Mouse (Mus musculus) spleen, postnatal 4 days (tissue): ENCODE measurements around the gene Hdgfl2.
"Not testable (repeated sequence)": the region's sequence is repeated elsewhere in the genome, so short reads cannot be mapped to it uniquely, and the experiment has no call there.

Source experiments
- DNase-seq, 2 experiments: peaks; one replicate each; pipeline ENCODE4 v3.0.0; 2022; ENCODE audit warnings: low spot score in 2 of 2

The Hdgfl2 gene

DNA sequence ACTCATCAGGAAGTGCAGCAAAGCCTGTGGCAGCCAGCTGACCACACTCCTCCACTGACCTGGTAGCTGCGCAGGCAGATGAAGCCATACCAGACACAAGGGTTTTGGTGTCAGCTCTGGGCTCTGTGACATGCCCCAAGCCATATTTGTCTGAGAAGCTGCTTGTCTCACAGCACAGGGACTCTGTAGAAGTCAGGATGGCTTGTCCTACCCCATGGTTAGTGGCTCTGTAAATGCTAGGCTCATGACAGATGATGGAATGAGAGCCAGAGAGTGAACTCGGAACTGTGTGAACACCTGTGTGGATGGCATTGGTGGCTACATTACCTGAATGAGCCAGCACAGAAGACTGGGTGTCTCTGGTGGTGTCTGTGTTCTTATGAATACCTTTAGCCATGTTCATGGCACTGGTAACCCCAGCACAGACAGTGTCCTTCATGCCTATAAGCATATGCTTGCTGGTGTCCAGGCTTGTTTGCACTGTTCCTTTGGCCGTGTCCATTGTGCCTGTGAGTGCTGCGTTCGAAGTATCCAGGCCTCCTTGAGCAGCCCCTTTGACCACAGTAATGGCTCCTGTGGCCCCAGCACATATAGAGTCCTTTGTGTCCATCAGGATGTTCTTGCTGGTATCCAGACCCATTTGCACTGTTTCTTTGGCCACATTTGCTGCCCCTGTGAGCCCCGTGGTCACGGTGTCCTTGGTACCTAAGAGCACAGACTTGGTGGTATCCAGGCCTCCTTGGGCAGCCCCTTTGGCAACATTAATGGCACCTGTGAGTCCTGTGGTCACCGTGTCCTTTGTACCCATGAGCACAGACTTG is 24.2 kb downstream of the Hdgfl2 start:
- no peak for DNase-seq

DNA sequence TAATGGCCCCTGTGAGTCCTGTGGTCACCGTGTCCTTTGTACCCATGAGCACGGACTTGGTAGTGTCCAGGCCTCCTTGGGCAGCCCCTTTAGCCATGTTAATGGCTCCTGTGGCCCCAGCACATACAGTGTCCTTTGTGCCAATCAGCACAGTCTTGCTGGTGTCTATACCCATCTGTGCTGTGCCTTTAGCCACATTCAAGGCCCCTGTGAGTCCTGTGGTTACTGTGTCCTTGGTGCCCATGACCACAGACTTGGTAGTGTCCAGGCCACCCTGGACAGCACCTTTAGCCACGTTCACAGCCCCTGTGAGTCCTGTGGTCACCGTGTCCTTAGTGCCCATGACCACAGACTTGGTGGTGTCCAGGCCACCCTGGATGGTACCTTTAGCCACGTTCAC is 25.4 kb downstream of the Hdgfl2 start:
- DNase-seq = not testable (repeated sequence)

DNA sequence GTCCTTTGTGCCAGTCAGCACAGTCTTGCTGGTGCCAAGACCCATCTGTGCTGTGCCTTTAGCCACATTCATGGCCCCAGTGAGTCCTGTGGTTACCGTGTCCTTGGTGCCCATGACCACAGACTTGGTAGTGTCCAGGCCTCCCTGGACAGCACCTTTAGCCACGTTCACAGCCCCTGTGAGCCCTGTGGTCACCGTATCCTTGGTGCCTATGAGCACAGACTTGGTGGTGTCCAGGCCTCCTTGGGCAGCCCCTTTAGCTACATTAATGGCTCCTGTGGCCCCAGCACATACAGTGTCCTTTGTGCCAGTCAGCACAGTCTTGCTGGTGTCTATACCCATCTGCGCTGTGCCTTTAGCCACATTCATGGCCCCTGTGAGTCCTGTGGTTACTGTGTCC is 27.0 kb downstream of the Hdgfl2 start:
- DNase-seq = not testable (repeated sequence)

DNA sequence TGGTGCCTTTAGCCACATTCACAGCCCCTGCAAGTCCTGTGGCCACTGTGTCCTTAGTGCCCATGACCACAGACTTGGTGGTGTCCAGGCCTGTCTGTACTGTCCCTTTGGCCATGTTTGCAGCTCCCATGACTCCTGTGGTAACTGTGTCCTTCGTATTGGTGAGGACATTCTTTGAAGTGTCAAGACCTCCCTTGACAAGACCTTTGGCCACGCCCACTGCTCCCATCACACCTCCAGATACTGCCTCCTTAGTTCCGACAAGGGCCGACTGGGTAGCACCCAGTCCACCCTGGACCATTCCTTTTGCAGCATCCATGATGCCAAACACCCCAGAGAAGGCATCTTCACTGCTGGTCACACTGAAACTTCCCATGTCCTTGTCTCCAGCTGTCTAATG is 27.5 kb downstream of the Hdgfl2 start:
- DNase-seq = no peak

DNA sequence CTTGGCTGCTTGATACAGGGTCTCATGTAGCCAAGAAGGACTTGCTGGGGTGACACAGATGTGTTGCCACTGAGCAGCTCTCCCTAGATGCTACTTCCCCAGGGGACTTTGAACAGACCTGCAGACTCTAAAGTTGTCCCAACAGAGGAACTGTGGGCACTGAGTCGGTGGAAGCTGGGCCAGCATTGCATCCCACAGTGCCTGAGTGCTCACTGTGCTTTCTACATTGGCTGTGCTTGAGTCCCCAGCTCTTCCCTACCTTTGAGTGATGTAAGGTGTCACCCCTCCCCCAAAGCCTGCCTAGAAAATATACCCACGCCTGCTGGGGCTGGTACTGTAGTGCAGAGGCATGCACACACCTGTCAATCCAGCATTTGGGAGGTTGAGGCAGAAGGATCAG is 28.3 kb downstream of the Hdgfl2 start:
- DNase-seq = no peak

DNA sequence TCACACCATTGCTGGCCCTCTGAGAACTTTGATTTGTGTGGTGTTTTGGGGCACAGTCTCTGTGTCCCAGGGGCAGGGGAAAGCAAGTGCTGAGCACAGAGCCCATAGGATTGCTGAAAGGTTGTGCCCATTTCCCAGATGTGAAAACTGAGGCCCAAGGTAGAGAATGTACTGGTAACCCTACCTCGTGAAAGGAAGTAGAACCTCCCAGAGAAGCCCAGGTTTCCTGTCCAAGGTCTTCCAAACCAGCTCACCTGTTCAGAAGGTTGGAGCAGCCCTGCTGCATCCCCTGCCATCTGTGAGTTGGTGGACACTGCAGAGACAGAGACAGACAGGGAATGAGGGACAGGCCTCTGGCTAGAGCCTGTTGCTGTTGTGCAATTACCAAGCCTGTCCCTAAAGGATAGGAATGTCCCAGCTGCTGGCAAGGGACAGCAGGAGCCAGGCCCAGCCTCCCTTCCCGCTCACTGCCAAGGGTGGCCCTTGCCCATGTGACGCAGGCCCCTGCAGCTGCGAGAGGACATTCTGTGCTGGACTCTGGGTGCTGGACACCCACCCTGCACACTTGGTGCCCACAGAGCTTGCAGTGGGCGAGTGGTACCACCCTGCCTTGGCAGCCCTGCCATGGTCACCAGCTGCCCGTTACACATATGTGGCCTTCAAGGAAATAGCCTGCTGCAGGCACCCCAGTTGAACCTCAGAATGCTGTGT is 29.1 kb downstream of the Hdgfl2 start:
- DNase-seq = no peak

DNA sequence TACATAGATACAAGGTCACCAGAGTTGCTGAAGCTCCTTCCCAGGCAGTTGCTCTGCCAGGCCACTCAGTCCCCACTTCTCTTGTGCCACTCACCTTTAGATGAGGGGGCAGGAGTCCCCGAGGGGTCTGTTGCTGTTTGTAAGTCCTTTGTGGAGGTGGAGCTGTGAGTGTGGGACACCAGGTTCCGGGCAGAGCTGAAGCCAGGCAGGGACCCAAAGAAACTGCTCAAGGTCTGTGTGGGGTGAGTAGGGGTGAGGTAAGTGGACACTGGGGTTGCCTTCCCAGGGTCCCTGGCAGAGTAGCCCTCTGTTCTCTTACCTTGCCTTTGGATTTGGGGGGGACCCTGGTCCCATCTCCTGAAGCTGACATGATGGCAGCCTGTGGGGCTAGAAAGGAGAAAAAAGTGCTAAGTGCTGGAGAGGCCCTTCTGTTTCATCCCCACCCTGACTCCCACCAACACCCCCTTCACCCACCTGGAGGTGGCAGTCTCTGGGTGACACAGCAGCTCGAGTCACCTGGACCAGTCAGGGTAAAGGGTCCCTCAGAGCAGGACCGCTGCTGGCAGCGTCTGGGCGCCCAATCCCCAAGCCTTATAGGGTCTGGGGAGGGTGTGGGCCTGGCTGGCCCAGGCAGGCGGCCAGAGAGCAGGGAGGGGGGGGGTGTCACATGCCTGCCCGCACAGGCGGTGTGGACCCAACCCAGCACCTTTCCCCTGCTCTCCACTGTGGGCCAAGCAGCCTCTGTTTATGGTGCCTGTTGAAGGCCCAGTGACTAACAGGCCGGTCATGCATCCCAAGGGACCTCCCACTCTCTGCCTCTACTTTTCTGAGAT is 30.0 kb downstream of the Hdgfl2 start, which contains the start of gene Plin4:
Gene Plin4 (minus strand): TSS at position 585 of the 833 bp plus-strand sequence.
- DNase-seq = no peak

DNA sequence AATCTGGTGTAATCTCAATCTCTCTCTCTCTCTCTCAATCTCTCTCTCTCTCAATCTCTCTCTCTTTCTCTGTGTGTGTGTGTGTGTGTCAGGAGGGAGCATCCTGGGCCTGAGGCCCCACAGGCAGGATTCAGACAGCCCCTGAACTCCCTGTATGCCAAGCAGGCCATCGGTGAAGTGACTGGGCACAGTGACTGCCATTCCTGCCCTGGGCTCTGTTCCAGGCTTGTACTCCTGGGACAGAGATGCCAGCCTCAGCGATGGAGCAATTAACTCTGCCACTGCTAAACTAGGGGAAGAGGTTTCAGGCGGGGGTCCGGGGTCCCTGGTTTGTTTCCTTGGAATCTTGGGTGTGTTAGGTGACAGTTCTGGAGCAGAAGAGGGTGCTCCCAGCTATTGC is 31.1 kb downstream of the Hdgfl2 start:
- DNase-seq = no peak

DNA sequence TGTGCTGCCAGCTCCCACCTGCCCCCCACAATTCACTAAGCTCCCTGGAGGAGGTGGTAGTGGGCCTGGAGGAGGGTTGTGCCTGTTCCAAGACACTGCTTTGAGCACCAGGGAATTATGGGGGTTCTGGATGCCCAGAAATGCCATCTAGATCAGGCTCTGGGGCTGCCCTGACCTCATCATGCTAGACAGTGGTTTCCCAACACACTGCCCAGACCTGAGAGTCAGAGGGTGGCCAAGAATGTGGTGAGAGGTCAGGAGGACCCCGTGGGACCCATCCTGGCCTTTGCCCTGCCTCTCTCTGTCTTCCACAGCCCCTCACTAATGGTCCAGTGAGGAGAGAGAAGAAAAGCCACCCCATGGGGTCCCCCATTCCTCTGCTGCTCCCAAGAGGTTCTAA is 31.6 kb downstream of the Hdgfl2 start:
- DNase-seq = no peak

DNA sequence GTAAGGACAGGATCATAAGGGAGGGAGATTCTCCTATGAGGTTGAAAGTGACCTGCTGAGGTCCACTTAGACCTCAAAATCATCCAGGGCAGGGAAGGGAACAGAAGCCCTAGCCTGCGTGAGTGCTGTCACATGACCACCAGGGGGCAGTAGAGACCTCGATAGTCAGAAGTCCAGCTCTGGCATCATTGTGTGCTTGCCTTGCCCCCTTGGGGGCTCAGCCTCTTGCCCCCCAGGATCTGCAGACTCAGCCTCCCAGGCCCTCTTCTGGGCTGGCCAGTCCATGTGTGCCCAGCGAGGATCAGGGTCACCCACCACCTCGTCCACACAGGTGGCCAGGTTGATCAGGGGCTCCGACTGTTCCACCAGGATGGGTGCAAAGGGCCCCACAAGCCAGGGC is 32.4 kb downstream of the Hdgfl2 start:
- peak; percentile 67 to 88 for DNase-seq

DNA sequence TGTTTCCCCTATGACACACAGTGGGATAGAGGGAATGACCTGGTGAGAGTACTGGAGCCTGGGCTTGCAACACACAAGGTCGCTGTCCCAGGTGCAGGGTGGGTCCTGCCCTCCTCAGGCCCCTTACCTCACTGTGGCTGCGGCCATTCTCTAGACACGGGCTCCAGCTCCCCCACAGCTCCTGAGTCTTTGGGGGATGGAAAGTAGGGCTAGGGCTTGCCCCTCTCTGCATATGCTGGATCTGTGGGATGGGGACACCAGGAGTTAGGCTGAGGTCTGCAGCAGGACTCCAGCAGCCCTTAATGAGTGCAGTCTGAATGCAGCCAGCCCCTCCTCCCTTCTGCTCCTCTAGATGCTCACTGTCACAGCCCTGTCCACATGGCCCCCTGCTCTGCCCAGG is 33.3 kb downstream of the Hdgfl2 start:
- DNase-seq = no peak

DNA sequence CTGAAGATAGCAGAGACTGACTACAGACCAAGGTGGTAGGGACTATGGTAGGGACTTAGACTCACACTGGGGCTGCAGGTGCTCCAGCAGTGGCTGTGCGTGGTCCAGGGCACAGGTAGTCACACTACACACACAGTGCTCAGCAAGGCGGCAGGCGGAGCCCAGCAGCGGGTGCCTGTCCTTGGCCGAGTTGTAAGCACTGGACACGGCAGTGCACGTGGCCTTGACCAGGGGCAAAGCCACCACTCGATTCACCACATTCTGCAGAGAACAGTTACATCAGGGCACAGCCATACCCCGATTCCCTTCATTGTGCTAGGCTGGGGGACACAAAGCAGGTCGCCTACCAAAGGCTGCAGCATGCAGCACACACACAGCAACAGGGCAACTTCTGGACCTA is 36.8 kb downstream of the Hdgfl2 start:
- DNase-seq = no peak

DNA sequence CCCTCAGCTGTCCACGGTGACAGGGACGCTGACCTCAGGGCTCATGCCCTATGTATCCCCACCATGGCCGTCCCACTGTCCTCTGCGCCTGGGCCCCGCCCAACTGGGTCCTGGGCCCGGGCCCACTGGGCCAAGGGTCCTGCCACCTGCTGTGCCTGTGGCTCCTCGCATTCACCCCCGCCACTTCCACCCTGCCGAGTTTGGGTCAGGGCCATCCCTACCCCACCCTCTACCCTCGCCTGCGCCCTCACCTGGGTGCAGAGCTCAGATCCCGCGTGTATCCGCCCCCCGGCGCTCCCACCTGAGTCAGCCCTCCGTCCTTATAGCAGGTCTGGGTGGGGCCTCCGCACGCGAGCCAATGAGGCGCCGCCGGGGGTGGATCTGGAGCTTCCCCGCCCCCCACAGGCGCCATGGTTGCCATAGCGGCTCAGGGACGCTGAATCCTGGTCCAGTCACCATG is 37.8 kb downstream of the Hdgfl2 start, which contains the start of gene Plin5:
Gene Plin5 (minus strand): TSS at position 346 of the 460 bp plus-strand sequence.
- no peak for DNase-seq

DNA sequence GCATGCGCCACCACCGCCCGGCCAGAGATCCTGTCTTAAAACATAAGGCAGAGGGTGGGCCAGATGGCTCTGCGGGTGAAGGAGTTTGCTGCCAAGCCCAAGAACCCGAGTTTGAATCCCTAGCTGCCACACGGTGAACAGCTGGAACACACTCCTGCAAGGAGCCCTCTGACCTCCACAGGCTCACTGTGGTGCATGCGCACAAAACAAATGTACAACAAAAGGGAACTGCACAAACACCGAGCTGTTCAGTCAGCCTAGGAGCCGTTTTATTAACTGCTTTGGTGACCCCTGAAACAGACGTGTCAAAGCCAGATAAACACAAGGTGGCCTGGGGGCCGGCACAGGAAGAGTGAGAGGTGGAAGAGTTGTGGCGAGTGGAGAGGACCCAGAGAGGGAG is 40.0 kb downstream of the Hdgfl2 start:
- DNase-seq = no peak

DNA sequence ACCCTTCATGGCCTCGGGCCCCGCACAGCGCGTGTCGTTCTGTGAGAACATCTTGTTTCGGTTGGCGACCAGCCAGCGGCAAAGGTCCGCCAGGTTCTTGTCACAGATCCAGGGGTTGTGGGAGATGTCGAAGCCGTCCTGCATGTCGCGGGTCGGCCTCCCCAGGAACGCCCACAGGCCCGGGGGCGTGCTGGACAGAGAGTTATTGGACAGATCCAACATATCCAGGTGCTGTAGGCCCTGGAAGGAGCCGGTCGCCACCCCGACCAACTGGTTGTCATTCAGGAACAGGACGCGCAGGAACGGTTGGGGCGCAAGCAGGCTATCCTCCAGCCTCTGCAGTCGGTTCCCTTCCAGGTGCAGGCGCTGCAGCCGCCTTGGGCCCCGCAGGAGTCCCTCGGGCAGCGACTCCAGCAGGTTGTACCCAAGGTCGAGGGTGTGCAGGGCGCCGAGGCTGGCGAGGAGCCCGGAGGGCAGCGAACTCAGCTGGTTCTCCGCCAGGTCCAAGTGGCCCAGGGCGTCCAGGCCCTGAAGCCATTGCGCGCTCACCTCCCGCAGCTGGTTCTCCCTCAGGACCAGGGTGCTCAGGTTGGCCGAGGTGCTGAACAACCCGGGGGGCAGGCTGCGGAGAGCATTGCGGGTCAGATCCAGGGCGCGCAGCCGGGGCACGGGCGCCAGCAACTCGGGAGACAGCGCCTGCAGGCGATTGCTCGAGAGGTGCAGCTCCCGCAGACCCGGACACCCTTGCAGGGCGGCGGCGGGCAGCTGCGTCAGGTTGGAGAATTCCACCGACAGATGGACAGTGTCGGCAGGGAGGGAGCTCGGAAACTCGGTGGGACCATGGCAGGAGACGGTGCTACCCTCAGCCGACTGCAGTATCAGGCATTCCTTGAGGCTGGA is 40.8 kb downstream of the Hdgfl2 start:
- no peak for DNase-seq

DNA sequence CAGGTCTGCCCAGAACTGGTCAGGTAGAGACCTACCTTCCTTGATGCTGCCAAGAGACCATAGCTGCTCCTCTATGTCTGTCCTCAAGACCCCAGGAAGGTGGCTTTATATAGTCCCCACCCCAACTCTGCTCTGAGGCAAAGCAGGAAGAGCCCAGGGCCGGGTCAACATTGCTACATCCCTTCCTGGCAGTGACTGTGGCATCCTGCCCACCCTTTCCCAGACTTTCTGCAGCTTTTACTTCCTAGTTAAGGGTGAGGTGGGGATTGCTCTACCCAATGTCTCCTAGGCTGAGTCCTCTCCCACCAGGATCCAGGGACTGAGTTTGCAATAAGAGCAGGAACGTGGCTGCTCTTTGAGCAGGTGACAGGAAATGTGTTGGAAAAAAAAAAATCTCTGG is 42.4 kb downstream of the Hdgfl2 start, which contains the start of gene Lrg1:
Gene Lrg1 (minus strand): TSS at position 176 of the 400 bp plus-strand sequence.
- no peak for DNase-seq

DNA sequence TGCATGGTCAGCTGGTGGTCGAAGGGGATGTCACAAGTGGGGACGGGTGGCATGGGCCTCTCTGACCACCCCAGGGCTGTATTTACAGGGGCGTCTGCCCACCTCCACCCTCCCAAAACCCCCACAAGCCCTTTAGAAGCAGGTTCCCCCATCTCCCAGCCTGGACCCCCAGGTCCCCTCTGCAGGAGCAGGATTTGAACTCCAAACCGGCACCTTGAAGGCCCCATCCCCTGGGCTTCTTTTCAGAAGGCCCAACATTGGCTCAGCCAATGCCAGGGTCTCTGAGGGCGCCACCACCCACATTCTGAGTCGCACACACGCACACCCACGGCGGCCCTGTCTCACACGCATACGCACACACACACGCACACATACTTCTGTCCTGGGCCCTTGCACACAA is 43.7 kb downstream of the Hdgfl2 start:
- no peak for DNase-seq

DNA sequence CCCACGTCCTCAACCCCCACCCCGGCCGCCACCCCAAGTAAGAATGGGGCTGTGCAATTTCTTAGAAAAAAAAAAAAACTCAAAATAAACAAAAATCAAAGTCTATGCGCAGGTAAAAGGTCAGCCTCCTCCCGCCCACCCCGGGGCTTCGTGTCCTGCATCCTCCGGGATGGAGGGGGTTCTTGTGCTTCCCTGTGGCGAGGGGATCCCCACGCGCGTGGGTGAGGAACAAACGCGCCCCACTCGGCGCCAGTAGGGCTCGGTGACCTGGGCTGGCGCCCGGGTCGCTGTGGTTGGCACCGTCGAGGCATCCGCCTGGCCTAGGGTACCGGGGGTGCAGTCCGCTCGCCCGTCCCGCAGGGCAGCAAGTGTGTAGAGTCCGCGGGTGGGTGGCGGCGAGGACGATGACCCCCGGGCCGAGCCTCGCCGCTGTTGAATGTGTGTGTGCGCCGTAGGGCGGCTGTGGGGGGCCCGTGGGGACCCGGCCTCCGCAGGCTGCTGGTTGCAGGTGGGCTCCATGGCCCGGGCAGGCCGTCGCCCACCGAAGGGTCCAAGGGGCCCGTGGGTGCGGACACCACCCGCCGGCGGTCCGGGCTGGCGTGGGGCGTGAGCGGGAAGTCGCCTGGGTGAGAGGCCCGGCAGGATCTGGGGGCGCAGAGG is 44.4 kb downstream of the Hdgfl2 start:
- no peak for DNase-seq

DNA sequence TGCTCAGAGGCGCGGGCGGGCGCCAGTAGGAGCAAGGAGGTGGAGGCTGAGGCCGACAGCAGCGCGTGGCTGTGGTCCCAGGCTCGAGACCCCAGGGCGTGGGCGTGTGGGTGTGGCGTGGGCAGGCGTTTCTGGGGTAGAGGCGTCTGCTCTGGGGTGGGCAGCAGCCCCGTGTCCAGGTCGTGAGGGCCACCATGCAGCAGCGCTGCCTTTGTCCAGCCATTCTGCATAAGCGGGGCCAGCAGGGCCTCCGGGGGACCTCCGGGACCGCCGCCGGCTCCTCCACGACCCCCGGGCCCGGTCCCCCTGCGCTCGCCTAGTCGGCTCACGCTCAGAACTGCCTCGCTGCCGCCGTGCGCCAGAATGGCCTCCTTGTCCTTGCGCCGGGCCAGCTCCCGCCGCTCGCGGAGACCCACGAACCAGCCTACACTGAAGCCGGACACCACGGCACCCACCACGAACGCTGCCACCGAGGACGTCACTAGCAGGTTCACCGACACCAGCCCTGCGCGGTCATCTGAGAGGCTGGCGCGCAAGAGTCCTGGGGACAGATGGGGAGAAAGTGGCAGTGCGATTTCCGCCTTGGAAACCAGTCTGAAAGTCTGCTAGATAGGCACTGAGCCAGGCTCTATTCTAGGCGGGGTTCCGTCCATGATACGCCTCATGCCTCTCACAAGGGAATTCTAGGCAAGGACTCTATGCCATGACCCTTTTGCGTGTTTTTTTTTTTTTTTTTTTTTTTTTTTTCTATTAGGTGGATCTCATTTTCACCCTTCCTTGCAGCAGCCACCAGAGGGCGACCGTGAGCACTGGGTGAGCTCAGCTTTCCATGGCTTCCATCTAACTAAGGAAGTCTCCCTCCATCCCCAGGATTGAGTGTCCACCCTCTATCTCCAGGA is 45.2 kb downstream of the Hdgfl2 start:
- DNase-seq = peak in 1 of 2 experiments; percentile 84
